Mouse (Mus musculus) embryonic fibroblast, embryonic 13.5 days (primary cell): Measurements from ENCODE around the gene Gm17018.

Experiments used
- CTCF ChIP-seq: IDR thresholded peaks from 2 replicates; pipeline ENCODE4 v1.5.1; 2011; ENCODE audit warnings: mild to moderate bottlenecking, control low read depth, low read length, moderate library complexity, borderline replicate concordance; ENCODE audit not compliant: insufficient read depth
- POLR2A ChIP-seq: IDR thresholded peaks from 2 replicates; pipeline ENCODE4 v1.6.1; 2011; ENCODE audit warnings: low read depth, mild to moderate bottlenecking, control low read depth, low read length, moderate library complexity

DNA sequence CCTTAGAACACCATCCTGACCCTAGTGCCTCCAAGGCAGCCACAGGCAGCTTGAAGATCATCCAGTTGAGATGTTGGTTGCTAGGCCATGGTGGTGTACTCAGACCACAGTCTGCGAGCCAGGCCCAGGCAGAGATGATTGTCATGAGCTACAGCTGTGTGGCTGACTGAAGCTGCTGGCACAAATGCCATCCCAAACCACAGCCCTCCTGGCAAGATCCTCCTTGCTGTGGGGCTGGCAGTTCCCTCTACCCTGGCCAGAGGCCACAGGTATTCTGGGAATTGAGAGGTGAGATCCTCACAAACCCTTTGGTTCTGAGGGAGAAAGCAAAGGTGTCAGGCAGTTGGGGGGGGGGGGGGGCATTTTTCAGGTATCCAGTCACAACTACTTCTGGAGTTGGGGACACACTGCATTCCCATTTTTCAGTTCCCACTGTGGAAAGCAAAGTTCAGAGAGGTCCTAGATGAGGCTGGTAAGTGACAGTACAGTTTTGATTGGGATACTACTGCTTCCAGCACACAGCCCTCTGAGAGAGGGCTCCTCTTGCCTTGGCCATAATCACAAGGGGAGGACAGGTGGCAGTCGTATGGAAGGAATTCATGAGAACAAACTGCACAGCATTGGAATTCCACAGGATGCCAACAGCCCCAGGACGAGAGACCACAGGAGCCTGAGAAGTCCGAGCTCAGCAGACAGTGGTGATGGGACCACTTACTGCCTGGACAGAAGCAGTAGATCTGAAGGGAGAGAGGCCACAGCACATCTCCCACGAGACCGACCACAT is 27.3 kb downstream of the Gm17018 start:
- TF ChIP-seq CTCF = no peak
- TF ChIP-seq POLR2A = no peak
